Mouse (Mus musculus) urinary bladder, adult 18-20 months (tissue): ENCODE results near the gene Gm49325.
A peak's percentile ranks its signal among the peaks of the same experiment; 100 is the strongest.
"Not testable (repeated sequence)": the region's sequence is repeated elsewhere in the genome, so short reads cannot be mapped to it uniquely, and the experiment has no call there.

Source experiments
- DNase-seq, 2 experiments: peaks; one replicate each; pipeline ENCODE4 v3.0.0; 2022; ENCODE audit warnings: low spot score in 2 of 2, mixed read lengths in 2 of 2

Gene Gm49325

GRCm38 (mm10) chr10:77682994-77683393 lies 77.0 kb downstream of the Gm49325 start:
- no peak for DNase-seq

GRCm38 (mm10) chr10:77684181-77684580 lies 78.2 kb downstream of the Gm49325 start:
- DNase-seq: no peak

GRCm38 (mm10) chr10:77685895-77686664 lies 80.1 kb downstream of the Gm49325 start, which contains the start of gene Tspear:
TSS of gene Tspear (plus strand) at chr10:77686569.
- DNase-seq: peak; percentile 55 to 74

GRCm38 (mm10) chr10:77687021-77687420 lies 81.0 kb downstream of the Gm49325 start:
- DNase-seq: no peak

GRCm38 (mm10) chr10:77690356-77690807 lies 84.4 kb downstream of the Gm49325 start, which contains the start of gene Gm19402:
TSS of gene Gm19402 (minus strand) at chr10:77690757.
- not testable (repeated sequence) for DNase-seq
